Mouse (Mus musculus): ENCODE data around the gene Krtap14.

Krtap14 gene

GRCm38 (mm10) chr16:88826095-88826652 lies at the start of gene Krtap14:
TSS of gene Krtap14 (minus strand) at chr16:88826145.
- no peak for DNase-seq (ENCODE audit: low spot score)

- no peak for DNase-seq (ENCODE audit: low spot score)
Measured at GRCm38 (mm10) chr16:88874169-88874568, 48.2 kb upstream of the Krtap14 start, which contains the start of gene Krtap19-2. TSS of gene Krtap19-2 (minus strand) at chr16:88874269.

- DNase-seq (ENCODE audit: low spot score) = no peak
Measured at GRCm38 (mm10) chr16:88869311-88869710, 43.4 kb upstream of the Krtap14 start, which contains the start of gene Krtap19-1. TSS of gene Krtap19-1 (minus strand) at chr16:88869411.

- DNase-seq (ENCODE audit: low spot score) = no peak
Measured at GRCm38 (mm10) chr16:88864887-88865407, 39.0 kb upstream of the Krtap14 start.

DNA sequence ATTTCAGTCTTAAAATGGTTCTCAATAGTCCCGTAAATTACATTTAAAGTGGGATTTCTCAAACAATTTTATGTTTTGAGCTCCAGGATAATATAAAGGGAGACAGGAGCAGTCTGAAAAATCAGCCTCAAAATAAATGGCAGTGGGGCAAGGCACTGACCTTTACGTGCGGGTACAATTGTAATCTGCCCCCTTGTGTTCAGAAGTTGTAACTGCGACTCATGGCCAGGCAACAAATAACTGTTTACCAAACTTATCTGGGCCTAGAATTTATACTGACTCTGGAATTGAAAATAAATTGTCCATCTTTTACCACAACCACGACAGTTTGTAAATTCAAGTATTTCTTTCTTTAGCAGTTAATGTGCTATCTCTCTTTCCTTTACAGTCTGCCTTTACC lies 25.5 kb upstream of the Krtap14 start:
- no peak for DNase-seq (ENCODE audit: low spot score)

DNA sequence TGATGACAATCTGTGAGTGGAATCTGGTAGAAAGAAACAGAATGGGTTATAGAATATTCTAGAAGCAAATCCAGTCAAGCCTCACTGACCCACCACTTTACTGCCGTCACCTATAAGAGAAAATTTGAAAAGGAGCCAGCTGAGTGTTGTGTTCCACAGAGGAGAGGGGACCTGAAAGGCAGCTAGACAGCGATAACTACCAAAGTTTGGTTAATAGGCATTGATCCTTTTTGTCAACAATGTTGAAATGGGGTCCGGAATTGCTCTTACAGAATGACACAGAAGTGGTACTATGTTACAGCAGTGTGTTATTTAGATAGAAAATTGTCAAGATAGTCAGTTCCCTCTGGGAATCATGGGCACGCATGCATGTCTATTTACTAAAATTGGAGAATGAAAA lies 22.6 kb upstream of the Krtap14 start:
- no peak for DNase-seq (ENCODE audit: low spot score)

DNA sequence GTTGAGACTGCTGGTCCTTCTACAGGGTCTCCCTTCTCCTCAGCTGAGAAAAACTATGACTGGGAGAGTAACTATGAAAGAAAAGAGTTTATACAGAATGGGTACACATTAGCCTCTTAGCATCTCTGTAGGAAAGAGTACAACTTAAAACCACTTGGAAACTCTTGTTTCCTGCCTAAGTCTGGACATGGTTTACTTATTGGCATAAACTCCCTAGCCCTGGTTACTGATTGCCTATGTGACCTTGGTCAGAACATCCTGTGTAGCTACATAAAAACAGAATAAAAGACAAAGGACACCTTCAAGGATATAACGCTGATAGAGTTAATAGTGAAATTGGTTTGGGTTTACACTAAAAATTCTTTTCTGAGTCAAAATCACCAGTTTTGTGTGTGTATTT lies 21.4 kb upstream of the Krtap14 start:
- no peak for DNase-seq (ENCODE audit: low spot score)

- DNase-seq (ENCODE audit: low spot score) = no peak
Measured at GRCm38 (mm10) chr16:88826978-88827377, 1.0 kb upstream of the Krtap14 start.

DNA sequence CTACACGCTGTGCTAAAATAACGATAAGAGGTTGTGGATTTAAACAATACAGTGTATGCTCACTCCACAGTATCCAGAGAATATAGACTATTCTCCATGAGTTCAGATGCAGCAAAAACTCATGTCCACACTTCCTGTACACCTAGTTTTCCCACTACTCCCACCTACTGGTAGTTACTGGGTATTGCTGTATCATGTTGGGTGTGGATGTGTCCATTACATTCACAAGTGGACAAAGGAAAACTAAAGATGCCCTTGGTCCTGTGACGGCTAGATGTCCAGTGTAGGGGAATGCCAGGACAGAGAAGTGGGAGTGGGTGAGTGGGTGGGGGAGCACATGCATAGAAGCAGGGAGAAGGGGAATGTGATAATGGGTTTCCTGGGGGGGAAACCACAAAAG lies 2.2 kb downstream of the Krtap14 start:
- no peak for DNase-seq (ENCODE audit: low spot score)

DNA sequence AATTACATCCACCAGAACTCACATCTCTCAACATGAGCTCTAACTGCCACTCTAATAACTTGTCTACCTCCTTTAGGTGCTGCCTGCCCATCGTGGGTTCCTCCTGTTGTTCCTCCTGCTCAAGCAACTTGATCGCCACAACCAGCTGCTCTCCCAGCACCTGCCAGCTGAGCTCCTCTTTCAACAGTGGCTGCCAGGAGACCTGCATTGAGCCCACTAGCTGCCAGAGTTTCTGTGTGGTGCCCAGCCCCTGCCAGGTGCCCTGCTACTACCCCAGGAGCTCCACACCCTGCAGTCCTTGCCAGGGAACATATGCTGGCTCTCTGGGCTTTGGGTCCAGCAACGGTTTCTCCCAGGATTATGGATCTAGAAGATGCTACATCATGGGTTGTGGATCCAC lies 5.9 kb downstream of the Krtap14 start, which contains the start of gene Krtap15:
TSS of gene Krtap15 (plus strand) at position 150 of the 400 bp plus-strand sequence.
- DNase-seq (ENCODE audit: low spot score) = no peak

DNA sequence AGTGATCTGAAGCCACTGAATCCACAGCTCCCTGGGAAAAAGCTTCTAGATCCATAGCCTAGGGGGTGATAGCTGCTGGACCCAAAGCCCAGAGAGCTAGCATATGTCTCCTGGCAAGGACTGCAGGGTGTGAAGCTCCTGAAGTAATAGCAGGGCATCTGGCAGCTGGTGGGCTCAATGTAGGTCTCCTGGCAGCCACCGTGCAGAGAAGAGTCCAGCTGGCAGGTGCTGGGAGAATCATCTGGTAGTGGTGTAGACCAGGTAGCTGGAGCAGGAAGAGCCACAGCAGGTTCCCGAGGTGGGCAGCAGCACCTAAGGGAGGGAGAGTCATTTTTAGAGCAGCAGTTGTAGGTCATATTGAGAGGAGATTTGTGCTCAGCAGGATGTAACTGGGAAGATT lies 14.1 kb downstream of the Krtap14 start, which contains the start of gene Gm20741:
TSS of gene Gm20741 (minus strand) at position 394 of the 400 bp plus-strand sequence.
- DNase-seq (ENCODE audit: low spot score) = no peak

DNA sequence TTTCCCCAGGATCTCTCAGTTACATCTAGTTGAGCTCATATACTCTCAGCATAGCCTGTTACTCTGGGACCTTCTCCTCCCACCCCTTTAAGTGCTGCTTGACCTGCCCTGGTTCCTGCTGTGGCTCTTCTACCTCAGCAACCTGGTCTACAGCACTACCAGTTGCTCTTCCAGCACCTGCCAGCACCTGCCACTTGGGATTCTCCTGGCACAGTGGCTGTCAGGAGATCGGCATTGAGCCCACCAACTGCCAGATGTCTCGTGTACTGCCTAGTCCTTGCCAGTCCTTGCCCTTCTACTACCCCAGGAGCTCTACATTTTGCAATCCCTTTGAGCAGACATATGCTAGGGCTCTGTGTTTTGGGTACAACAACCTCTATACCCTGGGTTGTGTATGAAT lies 39.2 kb downstream of the Krtap14 start:
- DNase-seq (ENCODE audit: low spot score) = no peak

- DNase-seq (ENCODE audit: low spot score) = no peak
Measured at GRCm38 (mm10) chr16:88777596-88777995, 48.3 kb downstream of the Krtap14 start, which contains the start of gene Gm5965. TSS of gene Gm5965 (plus strand) at chr16:88777896.

DNA sequence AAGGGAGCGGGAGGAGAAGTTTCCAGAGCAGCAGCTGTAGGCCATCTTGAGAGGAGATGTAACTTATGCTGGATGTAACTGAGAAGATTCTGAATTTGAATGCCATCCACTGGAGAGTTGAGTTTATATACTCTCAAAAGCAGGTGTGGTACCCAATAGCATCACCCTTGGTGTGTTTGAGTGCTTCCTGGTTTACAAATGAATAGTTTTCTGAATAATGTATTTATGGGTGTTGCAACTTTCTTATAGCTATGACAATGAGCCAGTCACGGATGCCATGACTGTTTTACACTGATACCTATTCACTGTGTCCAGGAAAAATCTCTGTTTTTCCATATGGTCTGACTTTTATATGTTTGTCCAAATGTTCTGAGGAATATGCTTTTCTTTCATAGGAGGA lies 51.8 kb downstream of the Krtap14 start, which contains the start of gene 2310057N15Rik:
TSS of gene 2310057N15Rik (minus strand) at position 101 of the 400 bp plus-strand sequence.
- no peak for DNase-seq (ENCODE audit: low spot score)

Measured in T-cell, adult 2 months (primary cell).